Mouse (Mus musculus): ENCODE measurements around the gene Mgst3. TPM values are rescaled to one million over a fixed set of nuclear protein-coding genes. Genes with fewer than 3 reads are reported as not detected.

Mgst3 gene
- polyA plus RNA-seq, 1 experiment from 2014 or later = 120 TPM

DNA sequence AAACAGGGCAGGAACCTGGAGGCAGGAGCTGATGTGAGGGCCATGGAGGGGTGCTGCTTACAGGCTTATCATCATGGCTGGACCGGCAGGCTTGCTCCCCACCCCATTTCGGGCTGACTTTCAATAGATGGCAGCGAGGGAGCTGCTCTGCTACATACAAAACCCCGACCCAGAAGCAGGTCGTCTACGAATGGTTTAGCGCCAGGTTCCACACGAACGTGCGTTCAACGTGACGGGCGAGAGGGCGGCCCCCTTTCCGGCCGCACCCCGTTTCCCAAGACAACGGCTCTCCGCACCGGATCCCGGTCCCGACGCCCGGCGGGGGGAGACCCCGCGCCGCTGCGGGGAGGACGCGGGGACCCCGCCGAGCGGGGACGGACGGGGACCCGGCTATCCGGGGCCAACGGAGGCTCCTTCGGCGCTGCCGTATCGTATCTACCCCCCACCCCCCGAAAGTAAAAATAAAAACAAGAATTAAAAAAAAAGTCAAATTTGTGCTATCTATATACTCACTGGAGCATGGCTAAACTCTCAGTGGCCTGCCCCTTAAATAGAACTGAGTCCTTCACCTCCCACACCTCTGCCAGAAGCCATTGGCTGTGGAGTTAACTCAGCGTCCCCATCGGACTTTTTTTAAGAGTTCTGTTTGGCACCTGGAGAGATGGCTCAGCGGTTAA is 53.4 kb downstream of the Mgst3 start:
- 2% methylated on average over 47 of the region's 47 CpGs for WGBS
- H3K27ac ChIP-seq (replicated peaks) = no peak overlapping the region
- peak overlapping the region; percentile 90 for H3K4me2 ChIP-seq
- H3K9me3 ChIP-seq = no peaks in the 10 kb centered on the region
- no peaks in the 10 kb centered on the region for H3K36me3 ChIP-seq
- ATAC-seq (ENCODE audit: extremely low read depth, insufficient number of reproducible peaks, low FRiP score, low TSS enrichment) = no peak
- H3K27me3 ChIP-seq (replicated peaks) = peaks cover 7% of the 10 kb centered on the region; the same call in 1 of the 2 replicates
- 0 out of 2 replicates have a peak, but pooled peaks cover 4% of the 10 kb centered on the region for H3K4me1 ChIP-seq
- peak overlapping the region; percentile 81 for H3K9ac ChIP-seq
- peak overlapping the region; percentile 61 for H3K4me3 ChIP-seq

DNA sequence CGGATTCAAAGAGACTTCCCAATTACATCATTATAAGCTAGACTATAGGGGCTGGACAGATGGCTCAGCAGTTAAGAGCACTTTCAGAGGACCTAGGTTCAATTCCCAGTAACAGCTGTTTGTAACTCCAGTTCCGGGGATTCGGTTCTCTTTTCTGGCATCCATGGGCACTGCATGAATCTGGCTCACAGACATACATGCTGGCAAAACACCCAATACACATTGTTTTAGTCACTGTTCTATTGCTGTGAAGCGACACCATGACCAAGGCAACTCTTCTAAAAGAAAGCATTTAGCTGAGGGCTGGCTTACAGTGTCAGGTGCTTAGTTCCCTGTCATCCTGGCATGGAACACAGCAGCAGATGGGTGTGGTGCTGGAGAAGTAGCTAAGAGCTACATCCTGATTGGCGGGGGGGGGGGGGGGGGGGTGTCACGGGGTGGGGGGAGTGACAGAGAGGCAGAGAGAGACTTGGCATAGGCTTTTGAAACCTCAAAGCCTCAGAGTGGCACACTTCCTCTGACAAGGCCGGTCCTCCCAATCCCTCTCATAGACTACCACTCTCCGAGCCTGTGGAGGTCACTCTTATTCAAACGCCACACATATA is 54.4 kb downstream of the Mgst3 start:
- peaks cover 7% of the 10 kb centered on the region; the same call in 1 of the 2 replicates for H3K27me3 ChIP-seq (replicated peaks)
- no peaks in the 10 kb centered on the region for H3K9me3 ChIP-seq
- no peak overlapping the region for H3K9ac ChIP-seq
- H3K27ac ChIP-seq (replicated peaks) = no peak overlapping the region
- 85% methylated on average over 7 of the region's 9 CpGs for WGBS
- no peak overlapping the region for H3K4me3 ChIP-seq
- no peak overlapping the region for H3K4me2 ChIP-seq
- H3K36me3 ChIP-seq = no peaks in the 10 kb centered on the region
- ATAC-seq (ENCODE audit: extremely low read depth, insufficient number of reproducible peaks, low FRiP score, low TSS enrichment) = no peak
- H3K4me1 ChIP-seq = 0 out of 2 replicates have a peak, but pooled peaks cover 4% of the 10 kb centered on the region

DNA sequence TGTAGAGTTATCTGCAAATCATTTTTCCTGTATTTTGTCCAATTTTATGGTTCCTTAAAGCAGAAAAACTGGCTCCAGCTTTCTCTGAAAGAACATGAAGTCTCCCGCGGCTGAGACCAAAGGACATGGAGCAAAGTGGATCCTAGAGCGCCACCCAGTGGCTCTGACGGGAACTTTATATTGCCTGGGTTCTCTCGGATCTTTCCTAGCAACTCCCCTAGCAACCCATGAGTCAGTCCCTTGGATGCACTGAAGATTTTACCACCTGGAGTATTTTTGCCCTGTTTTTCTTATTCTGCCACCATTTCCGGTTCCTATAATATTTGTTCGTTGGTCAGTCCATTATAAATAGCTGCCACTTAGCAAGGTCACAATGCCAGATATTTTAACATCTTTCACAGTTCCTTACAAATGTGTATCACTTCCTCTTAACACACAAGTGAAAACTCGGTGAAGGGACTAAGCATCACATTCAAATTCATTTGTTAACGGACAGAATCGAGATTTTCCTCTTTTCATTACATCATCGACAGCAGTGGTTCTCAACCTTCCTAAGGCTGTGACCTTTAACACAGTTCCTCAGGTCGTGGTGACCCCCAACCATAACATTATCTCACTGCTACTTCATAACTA is 56.1 kb downstream of the Mgst3 start:
- no peak for ATAC-seq (ENCODE audit: extremely low read depth, insufficient number of reproducible peaks, low FRiP score, low TSS enrichment)

DNA sequence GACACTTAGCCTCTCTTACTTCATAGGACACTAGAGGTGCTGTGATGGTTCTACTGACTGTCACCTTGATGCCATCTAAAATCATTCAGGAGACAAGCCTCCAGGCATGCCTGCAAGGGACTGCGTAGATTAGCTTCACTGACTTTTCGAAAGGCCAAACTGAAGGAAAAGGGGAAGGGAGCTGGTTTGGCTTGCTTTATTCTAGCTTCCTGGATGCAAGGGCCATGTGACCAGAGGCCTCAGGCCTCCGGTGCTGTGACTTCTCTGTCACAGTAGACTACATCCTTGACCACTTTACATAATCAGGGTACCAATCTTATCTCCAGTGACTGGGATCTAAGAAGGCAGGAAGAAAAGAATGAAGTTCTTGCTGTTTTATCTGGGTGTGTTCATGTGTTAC is 57.2 kb downstream of the Mgst3 start:
- Histone ChIP-seq H3K27ac (replicated peaks) (no peak overlapping the region), H3K4me2 (no peak overlapping the region), H3K9ac (no peak overlapping the region), H3K36me3 (peaks cover 25% of the 10 kb centered on the region), H3K27me3 (replicated peaks) (peaks cover 6% of the 10 kb centered on the region; the same call in 1 of the 2 replicates), H3K4me1 (0 out of 2 replicates have a peak, but pooled peaks cover 4% of the 10 kb centered on the region), H3K4me3 (no peak overlapping the region), H3K9me3 (no peaks in the 10 kb centered on the region)
- ATAC-seq (ENCODE audit: extremely low read depth, insufficient number of reproducible peaks, low FRiP score, low TSS enrichment) = no peak
- WGBS = 58% methylated on average over 3 of the region's 3 CpGs

More for the DNA sequence above, 56.1 kb downstream of the Mgst3 start:
- no peaks in the 10 kb centered on the region for H3K9me3 ChIP-seq
- H3K27ac ChIP-seq (replicated peaks) = no peak overlapping the region
- no peak overlapping the region for H3K9ac ChIP-seq
- WGBS = 18% methylated on average over 12 of the region's 12 CpGs
- 0 out of 2 replicates have a peak, but pooled peaks cover 4% of the 10 kb centered on the region for H3K4me1 ChIP-seq
- no peak overlapping the region for H3K4me2 ChIP-seq
- H3K36me3 ChIP-seq = peaks cover 14% of the 10 kb centered on the region
- H3K27me3 ChIP-seq (replicated peaks) = peaks cover 7% of the 10 kb centered on the region; the same call in 1 of the 2 replicates
- no peak overlapping the region for H3K4me3 ChIP-seq

DNA sequence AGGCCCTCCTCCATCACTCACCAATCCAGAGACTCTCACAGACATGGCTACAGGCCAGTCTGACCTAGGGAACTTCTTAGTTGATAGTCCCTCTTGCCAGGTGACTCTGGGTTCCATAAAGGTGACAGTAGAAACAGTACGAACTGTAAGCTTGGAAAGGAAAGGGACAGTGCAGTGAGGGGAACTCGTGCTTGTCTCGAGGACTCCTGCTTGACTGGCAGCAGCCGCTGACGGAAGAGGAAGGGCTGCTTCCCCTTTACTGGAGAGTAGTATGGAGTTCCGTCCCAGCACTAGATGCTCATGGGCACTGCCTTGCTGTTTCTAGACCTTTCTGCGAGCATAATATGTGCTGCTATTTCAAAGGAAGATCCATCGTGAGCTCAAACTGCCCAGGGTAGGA is 62.5 kb downstream of the Mgst3 start:
- no peaks in the 10 kb centered on the region for H3K4me1 ChIP-seq
- 83% methylated on average over 8 of the region's 8 CpGs for WGBS
- peaks cover 70% of the 10 kb centered on the region for H3K36me3 ChIP-seq

DNA sequence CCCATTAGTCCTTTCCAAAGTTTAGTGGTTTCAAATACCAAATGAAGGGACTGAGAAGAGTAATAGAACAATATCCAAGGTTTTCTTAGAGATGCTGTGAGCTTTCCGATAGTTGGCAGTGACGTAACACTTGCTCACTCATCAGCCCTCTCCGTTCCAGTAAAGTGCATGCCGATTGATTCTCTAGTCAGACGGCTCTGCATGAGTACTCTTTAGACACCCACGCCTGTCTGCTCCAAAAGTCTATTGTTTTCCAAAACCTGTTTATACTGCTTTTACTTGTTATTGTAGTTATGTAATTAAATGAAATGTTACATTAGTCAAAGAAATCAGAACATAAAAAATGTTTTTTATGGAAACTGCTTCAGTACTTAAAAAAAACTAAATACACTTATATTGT is 64.9 kb downstream of the Mgst3 start:
- H3K36me3 ChIP-seq = peaks cover 90% of the 10 kb centered on the region
- H3K9ac ChIP-seq = no peak overlapping the region
- no peak overlapping the region for H3K27ac ChIP-seq (replicated peaks)
- no peak overlapping the region for H3K4me3 ChIP-seq
- H3K27me3 ChIP-seq (replicated peaks) = no peaks in the 10 kb centered on the region
- ATAC-seq (ENCODE audit: extremely low read depth, insufficient number of reproducible peaks, low FRiP score, low TSS enrichment) = no peak
- H3K9me3 ChIP-seq = no peaks in the 10 kb centered on the region
- 88% methylated on average over 6 of the region's 6 CpGs for WGBS
- no peaks in the 10 kb centered on the region for H3K4me1 ChIP-seq
- no peak overlapping the region for H3K4me2 ChIP-seq

More for the DNA sequence above, 62.5 kb downstream of the Mgst3 start:
- H3K4me2 ChIP-seq = no peak overlapping the region
- no peak overlapping the region for H3K9ac ChIP-seq
- H3K27ac ChIP-seq (replicated peaks) = no peak overlapping the region
- H3K27me3 ChIP-seq (replicated peaks) = no peaks in the 10 kb centered on the region
- no peaks in the 10 kb centered on the region for H3K9me3 ChIP-seq
- no peak overlapping the region for H3K4me3 ChIP-seq
- no peak for ATAC-seq (ENCODE audit: extremely low read depth, insufficient number of reproducible peaks, low FRiP score, low TSS enrichment)

Small RNA genes within 50 kb of the gene (microRNA-seq; reads per million reads assigned to microRNA genes)
- gene Gm25911 = not detected

Other genes with a start within 250 kb of the Mgst3 start
- 46.8 and 50.9 TPM in 2 replicates for gene Uck2, start 108.5 kb downstream of the Mgst3 start, polyA plus RNA-seq (2015; fragmentation: Nextera tagmentation; extraction: Ambion mirVana)
- gene Tmco1, start 85.5 kb downstream of the Mgst3 start, polyA plus RNA-seq (2015; fragmentation: Nextera tagmentation; extraction: Ambion mirVana) = 69.9 and 81.9 TPM in 2 replicates
- gene Aldh9a1, start 43.9 kb downstream of the Mgst3 start, polyA plus RNA-seq (2015; fragmentation: Nextera tagmentation; extraction: Ambion mirVana) = 28.0 and 28.4 TPM in 2 replicates
- gene Lrrc52, start 72.9 kb upstream of the Mgst3 start, polyA plus RNA-seq (2015; fragmentation: Nextera tagmentation; extraction: Ambion mirVana) = 0.29 TPM in 2 replicates
- gene Rxrg, start 204.5 kb upstream of the Mgst3 start, polyA plus RNA-seq (2015; fragmentation: Nextera tagmentation; extraction: Ambion mirVana) = 2.0 and 2.1 TPM in 2 replicates